In the genomic region with DNA sequence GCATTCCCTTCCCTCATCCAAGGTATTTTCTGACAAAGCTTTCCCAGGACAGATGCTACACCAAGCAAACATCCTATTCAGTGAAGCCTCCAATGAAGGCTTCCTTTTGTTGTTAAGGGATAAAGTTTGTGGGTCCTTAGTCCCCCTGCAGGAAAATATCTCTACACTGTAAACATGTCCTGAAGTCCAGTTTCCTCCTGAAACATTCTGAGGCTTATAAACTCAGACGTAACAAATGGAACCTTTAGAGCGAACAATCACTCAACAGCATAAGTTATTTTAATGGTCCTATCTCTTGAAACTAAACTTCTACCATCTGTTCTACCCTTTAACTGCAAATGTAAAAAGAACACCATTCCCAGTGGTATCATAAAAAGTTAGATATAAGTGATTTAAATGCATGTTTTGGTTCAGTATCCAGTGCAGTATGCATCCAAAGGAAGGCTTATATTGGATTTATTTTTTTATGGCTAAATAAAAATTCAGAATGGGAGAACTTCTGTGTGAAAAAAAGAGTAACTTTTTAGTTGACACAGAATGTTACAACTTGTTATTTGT, we compare ENCODE assay signal across 24 mouse cellular contexts.
"Had no signal": no experiment of that assay in that cellular context is flagged by ENCODE, and none has a peak within 500 bp of the region (broad histone marks: within the 10 kb centered on the region; RNA-seq: fewer than 3 reads in every experiment).

No protein-coding gene starts in this region.

- DNase-seq: forebrain, postnatal 0 days; gastrocnemius, postnatal 14 days; gastrocnemius, postnatal 36 days; heart, adult 11 months; heart, adult 2 months; heart, postnatal 14 days; heart, postnatal 36 days; kidney, adult 18-20 months; kidney, adult 9 months; kidney, postnatal 25 days; layer of hippocampus, adult 9-11 months; layer of hippocampus, postnatal 36 days; left cerebral cortex, postnatal 4 days had no signal

- H3K4me2 ChIP-seq: heart, embryonic 11.5 days; heart, embryonic 13.5 days; heart, embryonic 15.5 days; hindbrain, embryonic 13.5 days; hindbrain, embryonic 15.5 days; limb, embryonic 12.5 days; limb, embryonic 15.5 days; liver, embryonic 12.5 days had no signal

- H3K36me3 ChIP-seq: heart, embryonic 13.5 days; heart, embryonic 15.5 days; hindbrain, embryonic 13.5 days; hindbrain, embryonic 15.5 days; limb, embryonic 12.5 days; limb, embryonic 15.5 days; liver, embryonic 12.5 days had no signal

- H3K9me3 ChIP-seq: heart, embryonic 13.5 days; heart, embryonic 15.5 days; hindbrain, embryonic 13.5 days; hindbrain, embryonic 15.5 days; limb, embryonic 12.5 days; limb, embryonic 15.5 days; liver, embryonic 12.5 days had no signal

- H3K9ac ChIP-seq: forebrain, postnatal 0 days; heart, embryonic 13.5 days; heart, embryonic 15.5 days; hindbrain, embryonic 13.5 days; hindbrain, embryonic 15.5 days; limb, embryonic 12.5 days; limb, embryonic 15.5 days; liver, embryonic 12.5 days; liver, embryonic 14.5 days had no signal

- ATAC-seq: forebrain, postnatal 0 days; hindbrain, postnatal 0 days; intestine, embryonic 16.5 days; liver, embryonic 12.5 days had no signal

- H3K27me3 ChIP-seq: heart, embryonic 13.5 days; heart, embryonic 15.5 days; hindbrain, embryonic 13.5 days; hindbrain, embryonic 15.5 days; limb, embryonic 12.5 days; limb, embryonic 15.5 days; liver, embryonic 12.5 days had no signal

- H3K4me3 ChIP-seq: heart, adult 2 months; heart, embryonic 13.5 days; heart, embryonic 15.5 days; hindbrain, embryonic 13.5 days; hindbrain, embryonic 15.5 days; limb, embryonic 12.5 days; limb, embryonic 15.5 days; liver, embryonic 12.5 days had no signal

- H3K27ac ChIP-seq: heart, adult 2 months; heart, embryonic 13.5 days; heart, embryonic 15.5 days; hindbrain, embryonic 13.5 days; hindbrain, embryonic 15.5 days; hindbrain, postnatal 0 days; limb, embryonic 12.5 days; limb, embryonic 15.5 days; liver, embryonic 12.5 days; liver, embryonic 14.5 days had no signal

- H3K4me1 ChIP-seq: heart, embryonic 13.5 days; heart, embryonic 15.5 days; hindbrain, embryonic 13.5 days; hindbrain, embryonic 15.5 days; limb, embryonic 15.5 days; liver, embryonic 12.5 days had no signal
